Mouse (Mus musculus): ENCODE data around the gene Znhit3. TPM values are rescaled to one million over a fixed set of nuclear protein-coding genes. Genes with fewer than 3 reads are reported as not detected.

The Znhit3 gene
- total and polyA plus RNA-seq, 3 experiments: 49.6 to 76.1 TPM; not detected in 1

DNA sequence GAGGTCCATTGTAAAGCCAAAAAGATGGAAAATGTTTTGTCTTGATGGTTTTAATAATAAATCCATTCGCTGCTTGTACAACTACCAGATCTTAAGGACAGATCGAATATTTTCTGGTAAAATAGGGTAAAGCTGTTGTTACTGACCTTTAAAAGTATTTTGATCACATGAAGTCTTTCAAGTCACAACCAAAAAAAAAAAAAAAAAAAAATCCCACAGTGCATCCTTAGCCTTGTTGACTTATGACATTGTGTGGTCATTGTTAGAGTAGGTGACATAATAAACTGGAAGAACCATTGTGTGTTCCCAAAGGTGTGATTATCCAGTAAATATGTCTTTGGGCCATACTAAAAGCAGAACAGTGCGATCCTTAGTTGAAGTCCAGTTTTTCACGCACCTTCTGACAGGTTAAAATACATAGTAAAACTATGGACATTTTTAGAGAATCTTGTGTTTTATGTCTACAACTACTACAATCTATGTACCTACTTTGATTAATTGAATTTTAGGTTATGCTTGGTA lies 44.6 kb downstream of the Znhit3 start:
- Histone ChIP-seq H3K9me3 (replicated peaks; ENCODE audit: insufficient read depth, low read length) (no peaks in the 10 kb centered on the region), H3K4me1 (ENCODE audit: control insufficient read depth in 1 of 2, insufficient read depth in 2 of 2, low read length in 2 of 2) (peaks cover 9 to 27% of the 10 kb centered on the region in 2 experiments), H3K9ac (ENCODE audit: control insufficient read depth, low read depth, low read length, poor library complexity, severe bottlenecking) (peak overlapping the region; percentile 98), H3K4me3 (ENCODE audit: control insufficient read depth in 1 of 2, insufficient read depth in 1 of 2, low read depth in 2 of 2, low read length in 2 of 2) (peak overlapping the region; percentile 79 to 98), H3K79me2 (ENCODE audit: control insufficient read depth, insufficient read depth, low read length, poor library complexity) (peaks cover 37% of the 10 kb centered on the region), H3K36me3 (ENCODE audit: control insufficient read depth in 1 of 2, insufficient read depth in 2 of 2, low read length in 2 of 2) (peaks cover 6 to 35% of the 10 kb centered on the region in 2 experiments), H3K27ac (ENCODE audit: control insufficient read depth, low read depth, low read length) (peak overlapping the region; percentile 92), H3K27me3 (ENCODE audit: control insufficient read depth in 1 of 2, insufficient read depth in 2 of 2, low read length in 2 of 2) (no peaks in the 10 kb centered on the region)
- TF ChIP-seq ZNF384 (IDR thresholded peaks at IDR 0.05; ENCODE audit: low read depth, low read length) (peak; percentile 55; the same call in 1 of the 2 replicates), POLR2AphosphoS5 (IDR thresholded peaks at IDR 0.05; ENCODE audit: borderline replicate concordance, low read depth, low read length) (no peak), CTCF (IDR thresholded peaks at IDR 0.05 in 2 of 3, conservative IDR thresholded peaks at IDR 0.05 in 1 of 3; ENCODE audit: control insufficient read depth in 1 of 3, insufficient read depth in 1 of 3, low read depth in 2 of 3, low read length in 3 of 3, poor library complexity in 1 of 3, severe bottlenecking in 1 of 3) (no peak), CHD1 (IDR thresholded peaks at IDR 0.05; ENCODE audit: low read depth, low read length) (peak; percentile 22; the same call in 1 of the 2 replicates), EP300 (IDR thresholded peaks at IDR 0.05; ENCODE audit: low read depth in 1 of 2, low read length in 2 of 2) (no peak), SMC3 (IDR thresholded peaks at IDR 0.05; ENCODE audit: low read depth, low read length) (no peak), RCOR1 (IDR thresholded peaks at IDR 0.05; ENCODE audit: low read depth, low read length) (no peak), MEF2A (IDR thresholded peaks at IDR 0.05; ENCODE audit: extremely low read depth, insufficient replicate concordance, low read depth, low read length, poor library complexity, severe bottlenecking) (no peak), MYC (IDR thresholded peaks at IDR 0.05; ENCODE audit: low read depth, low read length) (peak; percentile 6; the same call in 1 of the 2 replicates)
- peak; percentile 54 for DNase-seq (ENCODE audit: low read depth, low spot score)

DNA sequence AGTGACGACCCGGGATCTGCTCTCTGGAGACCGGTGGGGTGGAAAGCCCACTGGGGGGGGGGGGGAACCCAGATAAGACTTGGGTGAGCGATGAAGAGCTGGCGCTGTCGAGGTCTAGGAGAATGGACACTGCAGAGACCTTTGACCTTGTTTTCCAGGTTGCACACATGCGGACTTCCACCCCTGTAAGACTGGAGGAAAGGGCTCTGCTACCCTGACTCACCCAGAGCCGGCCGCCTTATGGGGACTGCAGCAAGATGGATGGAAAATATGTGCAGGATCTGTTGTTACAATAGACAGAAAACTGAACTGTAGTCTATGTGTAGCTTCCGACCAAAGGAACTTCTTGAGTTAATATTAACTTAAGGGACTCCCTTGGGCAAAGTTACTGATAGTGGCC lies 45.1 kb downstream of the Znhit3 start:
- Histone ChIP-seq H3K27ac (ENCODE audit: control insufficient read depth, low read depth, low read length) (peak overlapping the region; percentile 92), H3K9ac (ENCODE audit: control insufficient read depth, low read depth, low read length, poor library complexity, severe bottlenecking) (peak overlapping the region; percentile 98), H3K4me3 (ENCODE audit: control insufficient read depth in 1 of 2, insufficient read depth in 1 of 2, low read depth in 2 of 2, low read length in 2 of 2) (peak overlapping the region; percentile 79 to 98), H3K9me3 (replicated peaks; ENCODE audit: insufficient read depth, low read length) (no peaks in the 10 kb centered on the region), H3K36me3 (ENCODE audit: control insufficient read depth in 1 of 2, insufficient read depth in 2 of 2, low read length in 2 of 2) (peaks cover 11 to 39% of the 10 kb centered on the region in 2 experiments), H3K79me2 (ENCODE audit: control insufficient read depth, insufficient read depth, low read length, poor library complexity) (peaks cover 41% of the 10 kb centered on the region), H3K4me1 (ENCODE audit: control insufficient read depth in 1 of 2, insufficient read depth in 2 of 2, low read length in 2 of 2) (peaks cover 12 to 32% of the 10 kb centered on the region in 2 experiments), H3K27me3 (ENCODE audit: control insufficient read depth in 1 of 2, insufficient read depth in 2 of 2, low read length in 2 of 2) (no peaks in the 10 kb centered on the region)
- DNase-seq (ENCODE audit: low read depth, low spot score): peak; percentile 80
- TF ChIP-seq GABPA (IDR thresholded peaks at IDR 0.05; ENCODE audit: low read depth, low read length) (no peak), GATA1 (IDR thresholded peaks at IDR 0.05; ENCODE audit: low read depth, low read length) (peak; percentile 23; the same call in 1 of the 2 replicates), ETS1 (IDR thresholded peaks at IDR 0.05; ENCODE audit: low read depth, low read length) (0 out of 2 replicates have a peak, but pooled peaks have one; percentile 4), MYB (IDR thresholded peaks at IDR 0.05; ENCODE audit: low read depth, low read length) (no peak), POLR2A (IDR thresholded peaks at IDR 0.05; ENCODE audit: control insufficient read depth in 1 of 2, insufficient read depth in 1 of 2, low read depth in 1 of 2, low read length in 2 of 2, poor library complexity in 1 of 2) (no peak; a peak in 2 of 4 replicates), MXI1 (IDR thresholded peaks at IDR 0.05; ENCODE audit: low read depth, low read length) (peak; percentile 33; the same call in 1 of the 2 replicates), USF1 (IDR thresholded peaks at IDR 0.05; ENCODE audit: low read depth, low read length) (no peak), MAFK (IDR thresholded peaks at IDR 0.05; ENCODE audit: borderline replicate concordance, low read depth, low read length) (no peak), EP300 (IDR thresholded peaks at IDR 0.05; ENCODE audit: low read depth in 1 of 2, low read length in 2 of 2) (no peak), MYC (IDR thresholded peaks at IDR 0.05; ENCODE audit: low read depth, low read length) (0 out of 2 replicates have a peak, but pooled peaks have one; percentile 52)

Measured in MEL (cell line).